Mouse (Mus musculus) adrenal gland, postnatal 25 days (tissue): ENCODE measurements around the gene Rrp12. TPM values are rescaled to one million over a fixed set of nuclear protein-coding genes. Genes with fewer than 3 reads are reported as not detected.
"Not testable (repeated sequence)": the region's sequence is repeated elsewhere in the genome, so short reads cannot be mapped to it uniquely, and the experiment has no call there.

Experiments used
- DNase-seq: peaks from one replicate; pipeline ENCODE4 v3.0.0; 2021; ENCODE audit warnings: mixed read lengths
- total RNA-seq: library from RNA; stranded (reverse); gene quantifications from 2 replicates; pipeline ENCODE4 v1.2.3, GENCODE M21; 2021

Rrp12 gene
- total RNA-seq, 1 experiment from 2014 or later = 12.3 TPM

DNA sequence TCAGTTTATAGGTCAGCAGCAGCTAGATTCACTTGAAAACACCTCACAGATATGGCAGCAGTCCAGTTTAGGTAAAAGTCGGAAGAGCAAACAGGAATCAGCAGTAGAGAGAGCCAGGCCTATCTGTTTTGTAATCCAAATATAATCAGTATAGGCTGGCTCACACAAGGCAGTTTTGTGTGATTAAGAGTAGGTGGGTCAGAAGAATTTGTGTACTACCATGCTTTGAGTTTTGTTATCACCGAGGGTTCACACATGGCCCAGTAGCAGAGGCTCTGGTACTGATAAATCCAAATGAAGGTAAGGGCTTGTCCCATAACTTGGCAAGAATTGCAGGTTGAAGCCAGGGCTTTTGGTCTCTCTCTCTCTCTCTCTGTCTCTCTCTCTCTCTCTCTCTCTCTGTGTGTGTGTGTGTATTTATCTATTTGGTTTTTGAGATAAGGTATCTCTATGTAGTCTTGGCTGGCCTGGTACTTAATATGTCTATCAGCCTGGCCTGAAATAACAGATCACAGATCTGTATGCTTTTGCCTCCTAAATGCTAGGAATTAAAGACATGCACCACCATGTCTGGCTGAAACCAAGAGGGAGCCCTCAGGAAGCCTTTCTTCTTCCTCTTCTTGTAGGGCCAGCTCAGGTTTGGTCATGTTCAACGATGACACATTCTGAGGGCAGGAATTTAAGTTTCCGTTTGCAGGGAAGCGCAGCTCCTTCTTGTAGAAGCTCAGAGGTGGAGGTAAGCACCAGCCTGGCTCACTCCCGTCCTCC lies 10.5 kb upstream of the Rrp12 start:
- DNase-seq = no peak

- DNase-seq = no peak
Measured at GRCm38 (mm10) chr19:41905246-41905645, 9.3 kb upstream of the Rrp12 start.

DNA sequence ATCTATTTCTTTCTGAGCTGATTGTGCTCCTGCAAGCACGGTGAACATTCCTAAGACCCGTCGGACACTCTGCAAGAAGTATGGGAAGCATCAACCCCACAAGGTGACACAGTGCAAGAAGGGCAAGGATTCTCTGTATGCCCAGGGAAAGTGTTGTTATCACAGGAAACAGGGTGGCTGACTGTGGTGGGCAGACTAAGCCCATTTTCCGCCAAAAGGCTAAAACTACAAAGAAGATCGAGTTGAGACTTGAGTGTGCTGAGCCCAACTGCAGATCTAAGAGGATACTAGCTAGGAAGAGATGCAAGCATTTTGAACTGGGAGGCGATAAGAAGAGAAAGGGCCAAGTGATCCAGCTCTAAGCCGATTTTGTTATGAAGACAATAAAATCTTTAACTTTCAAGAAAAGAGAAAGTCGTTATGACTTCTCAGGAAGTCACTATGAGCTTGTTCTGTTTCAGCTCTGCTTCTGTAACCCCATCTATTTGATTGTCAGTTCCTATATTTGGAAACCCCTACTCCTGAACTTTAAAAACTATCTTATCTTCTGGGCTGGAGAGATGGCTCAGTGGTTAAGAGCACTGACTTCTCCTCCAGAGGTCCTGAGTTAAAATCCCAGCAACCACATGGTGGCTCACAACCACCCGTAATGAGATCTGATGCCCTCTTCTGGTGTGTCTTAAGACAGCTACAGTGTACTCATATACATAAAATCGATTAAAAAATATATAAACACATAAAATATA lies 7.0 kb upstream of the Rrp12 start:
- no peak for DNase-seq

DNA sequence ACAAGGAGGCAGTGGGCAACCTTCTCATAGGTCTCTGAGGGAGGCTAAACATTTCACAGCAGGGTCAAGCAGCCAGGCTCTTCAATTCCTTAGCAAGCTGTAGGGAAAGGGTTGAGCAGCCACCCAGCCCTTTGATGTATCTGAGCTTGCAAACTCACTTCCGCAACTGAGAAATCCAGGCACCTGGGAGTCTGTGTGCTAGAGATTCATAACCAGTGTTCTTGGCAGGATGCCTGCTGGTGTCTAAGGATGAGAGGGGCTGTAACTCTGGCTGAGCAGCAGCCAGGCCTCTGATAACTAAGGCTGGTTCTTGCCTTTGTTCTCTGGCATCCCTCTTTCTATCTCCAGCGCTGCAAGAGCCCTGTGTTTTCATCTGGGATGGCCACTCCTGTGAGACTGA lies 5.7 kb upstream of the Rrp12 start:
- DNase-seq = peak; percentile 34

DNA sequence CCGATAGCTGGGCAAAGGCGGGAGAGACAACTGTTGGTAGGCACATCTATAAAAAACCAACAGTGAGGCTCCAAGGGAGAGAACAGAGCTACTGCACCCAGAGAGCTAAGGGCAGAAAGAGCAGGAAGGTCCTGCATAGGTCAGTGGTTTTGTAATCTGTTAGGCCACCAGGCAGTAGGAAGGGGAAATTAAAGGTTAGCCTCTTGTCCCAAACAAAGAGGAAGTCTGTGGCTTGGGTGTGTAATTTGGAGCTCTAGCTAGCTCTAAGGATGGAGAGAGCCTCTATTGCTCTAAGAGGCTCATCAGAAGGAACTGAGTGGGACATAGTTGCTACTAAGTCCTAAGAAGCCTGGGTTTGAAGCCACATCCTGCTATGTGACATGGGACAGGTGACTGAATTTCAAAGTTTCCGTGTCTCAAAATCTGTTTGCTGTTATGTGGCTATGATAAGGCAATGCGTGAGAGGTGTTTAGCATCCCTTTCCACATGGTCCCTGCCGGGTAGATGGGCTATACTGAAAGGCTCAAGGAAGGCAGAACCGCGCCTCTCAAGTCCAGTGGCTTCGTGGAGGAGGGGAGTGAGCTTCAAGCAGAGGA lies 4.6 kb upstream of the Rrp12 start:
- no peak for DNase-seq

GRCm38 (mm10) chr19:41898860-41899259 lies 2.9 kb upstream of the Rrp12 start:
- no peak for DNase-seq

- no peak for DNase-seq
Measured at GRCm38 (mm10) chr19:41896319-41896711, 342 bp upstream of the Rrp12 start.

DNA sequence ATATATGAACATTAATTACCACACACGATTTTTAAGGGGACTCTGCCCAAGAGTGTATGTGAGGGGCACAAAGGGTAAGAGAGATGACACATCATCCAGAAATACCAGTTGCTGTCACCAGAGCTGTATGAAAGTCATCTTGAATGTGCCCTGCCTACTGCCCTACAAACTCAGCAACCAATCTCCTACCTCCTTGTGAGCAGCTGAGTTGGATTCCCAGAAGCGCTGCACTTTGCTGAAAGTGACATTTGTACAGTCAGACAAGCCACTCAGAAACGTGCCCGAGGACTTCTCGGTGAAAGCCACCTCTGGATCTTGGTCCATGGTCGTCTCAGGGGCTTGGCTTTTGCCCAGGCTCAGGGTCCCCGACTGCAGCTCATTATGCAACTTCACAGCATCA lies 1.0 kb downstream of the Rrp12 start:
- no peak for DNase-seq

DNA sequence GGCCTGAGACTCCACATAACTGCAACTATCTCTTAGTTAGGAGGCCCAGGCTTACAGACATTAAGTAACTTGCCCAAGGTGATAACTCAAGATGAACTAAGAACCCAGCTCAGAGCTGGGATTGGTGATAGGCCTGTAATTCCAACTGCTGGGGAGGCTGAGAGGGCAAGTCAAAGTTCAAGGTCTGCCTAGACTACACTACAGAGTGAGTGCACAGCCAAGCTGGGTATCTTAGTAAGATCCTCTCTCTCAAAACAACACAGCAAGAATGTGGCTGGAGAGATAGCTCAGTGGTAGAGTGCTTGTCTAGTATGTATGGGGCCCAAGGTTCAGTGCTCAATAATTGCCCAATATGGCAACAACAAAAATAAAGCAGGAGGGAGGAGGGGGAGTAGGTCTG lies 7.8 kb downstream of the Rrp12 start:
- no peak for DNase-seq

DNA sequence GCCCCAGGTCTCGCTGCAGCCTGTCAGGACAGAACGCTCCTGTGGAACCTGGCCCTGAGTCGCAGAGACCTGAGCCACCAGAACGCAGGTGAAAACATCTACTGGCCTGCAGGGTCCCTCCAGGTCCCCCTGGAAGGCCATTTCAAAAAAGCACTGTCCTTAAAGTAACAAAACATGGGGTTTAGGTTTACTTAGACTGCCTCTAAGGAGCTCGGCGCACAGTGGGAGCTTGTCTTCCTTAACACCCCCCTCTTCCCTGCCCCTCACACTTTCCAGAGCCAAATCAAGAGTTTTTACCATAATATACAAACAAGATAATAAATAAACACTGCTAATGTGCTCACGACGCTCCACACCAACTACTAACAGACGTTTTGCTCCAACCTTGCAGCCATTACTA lies 12.1 kb downstream of the Rrp12 start:
- DNase-seq = no peak

GRCm38 (mm10) chr19:41881842-41882241 lies 14.1 kb downstream of the Rrp12 start:
- DNase-seq = no peak

- no peak for DNase-seq
Measured at GRCm38 (mm10) chr19:41874356-41874755, 21.6 kb downstream of the Rrp12 start.

- DNase-seq = no peak
Measured at GRCm38 (mm10) chr19:41872285-41872684, 23.7 kb downstream of the Rrp12 start.

- DNase-seq = not testable (repeated sequence)
Measured at GRCm38 (mm10) chr19:41869946-41870345, 26.0 kb downstream of the Rrp12 start.

GRCm38 (mm10) chr19:41869296-41869695 lies 26.7 kb downstream of the Rrp12 start:
- no peak for DNase-seq

DNA sequence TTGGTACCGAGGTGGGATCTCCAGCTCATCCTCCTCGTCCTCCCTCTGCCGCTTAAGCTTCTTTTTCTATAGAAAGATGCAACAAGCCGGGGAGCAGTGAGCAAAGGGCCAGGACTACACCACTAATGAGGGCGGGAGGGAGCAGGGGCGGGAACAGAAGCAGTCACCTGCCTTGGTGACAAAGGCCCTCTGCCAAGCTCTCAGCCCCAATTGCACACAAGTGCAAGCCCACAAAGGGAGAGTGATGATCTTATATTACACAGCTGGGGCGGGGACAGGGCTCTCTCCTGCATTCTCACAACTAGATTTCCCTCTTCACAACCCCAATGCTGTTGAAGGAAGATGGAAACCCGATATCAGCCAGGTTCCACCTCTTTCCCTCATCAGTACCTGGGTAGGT lies 29.3 kb downstream of the Rrp12 start:
- no peak for DNase-seq

DNA sequence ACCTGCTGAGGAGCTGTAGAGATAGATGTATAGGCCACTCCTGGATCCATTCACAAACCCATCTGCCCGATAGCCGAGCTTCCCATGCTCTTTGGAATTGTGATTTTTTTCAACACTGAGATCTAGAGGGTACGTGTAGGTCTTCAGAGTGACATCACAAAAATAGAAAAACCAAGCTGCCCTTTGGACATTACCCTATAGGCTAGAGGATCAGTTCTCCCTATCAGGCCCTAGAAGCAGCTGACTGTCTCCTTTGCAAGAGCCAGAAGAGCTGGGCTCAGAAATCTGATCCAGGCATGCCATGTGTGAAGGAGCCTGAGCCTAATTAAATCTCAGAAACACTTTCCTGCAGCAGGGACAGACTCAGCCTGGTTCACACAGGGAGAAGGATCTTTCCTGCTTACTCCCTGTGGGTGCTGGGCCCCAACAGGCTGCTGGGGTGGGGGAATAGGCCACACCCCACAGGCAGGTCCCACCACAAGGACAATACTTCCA lies 38.1 kb downstream of the Rrp12 start:
- no peak for DNase-seq

- no peak for DNase-seq
Measured at GRCm38 (mm10) chr19:41857086-41857762, 38.7 kb downstream of the Rrp12 start.

DNA sequence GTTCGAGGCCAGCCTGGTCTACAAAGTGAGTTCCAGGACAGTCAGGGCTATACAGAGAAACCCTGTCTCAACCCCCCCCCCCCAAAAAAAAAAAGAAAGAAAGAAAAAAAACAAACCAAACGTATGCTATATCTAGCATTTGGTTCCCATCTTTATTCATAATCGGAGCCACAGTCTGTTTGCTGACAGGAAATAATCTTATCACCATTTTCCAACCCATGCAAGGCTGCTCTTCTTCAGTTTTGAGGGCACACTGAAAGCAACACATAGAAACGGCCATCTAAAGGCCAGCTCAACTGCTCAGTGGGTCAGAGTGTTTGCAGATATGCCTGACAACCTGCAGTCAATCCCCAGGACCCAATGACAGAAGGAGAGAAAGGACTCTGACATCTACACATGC lies 43.5 kb downstream of the Rrp12 start:
- DNase-seq = no peak

DNA sequence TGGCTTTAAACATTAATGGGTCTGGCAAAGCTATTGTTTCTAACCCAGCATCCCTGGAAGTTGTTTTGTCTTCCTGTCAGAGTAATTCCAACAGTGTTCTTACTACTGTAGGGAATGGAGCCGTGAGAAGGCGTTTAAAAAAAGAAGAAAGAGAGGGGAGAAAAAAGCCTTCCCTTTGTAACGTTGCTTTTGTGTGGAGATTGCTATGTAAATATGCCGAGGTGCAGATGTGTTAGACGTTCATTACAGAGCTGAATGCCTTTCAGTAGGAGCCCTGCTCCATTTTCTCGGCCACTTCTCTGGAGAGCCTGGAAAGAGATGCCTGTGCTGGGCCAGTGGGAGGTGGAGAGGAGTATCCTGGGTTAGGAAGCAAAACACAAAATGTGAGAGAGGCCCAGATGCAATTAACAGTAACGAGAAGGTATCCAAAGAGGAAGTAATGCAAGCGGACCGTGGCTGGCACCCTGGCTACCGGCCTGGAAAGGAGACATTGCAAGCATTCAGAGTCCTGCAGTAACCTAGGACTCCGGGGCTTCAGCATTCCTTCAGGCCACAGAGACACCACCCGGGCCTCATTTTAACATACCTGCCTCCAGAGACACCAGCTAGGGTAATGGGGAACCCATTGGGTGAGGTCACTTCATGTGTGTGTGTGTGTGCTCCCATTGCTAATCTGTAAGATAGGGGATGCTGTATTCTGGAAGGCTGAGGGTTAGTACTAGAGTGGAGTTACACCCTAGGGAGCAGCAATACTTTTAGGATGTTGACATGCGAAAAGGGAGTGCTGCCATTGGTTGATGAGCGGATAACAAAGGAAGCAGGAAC lies 45.0 kb downstream of the Rrp12 start:
- DNase-seq = no peak

GRCm38 (mm10) chr19:41850021-41850718 lies 45.8 kb downstream of the Rrp12 start:
- no peak for DNase-seq
